Mouse (Mus musculus) hindbrain, postnatal 0 days (tissue): ENCODE data around the gene Tmem63a. TPM values are rescaled to one million over a fixed set of nuclear protein-coding genes. Genes with fewer than 3 reads are reported as not detected.
A peak's percentile ranks its signal among the peaks of the same experiment; 100 is the strongest.
"Not testable (repeated sequence)": the region's sequence is repeated elsewhere in the genome, so short reads cannot be mapped to it uniquely, and the experiment has no call there.

Experiments
- ATAC-seq: fragments of 200-750 bp; cut with Nextera tagmentation; 2 replicates; pipeline ENCODE4 v1.8.0; 2017; ENCODE audit warnings: mild to moderate bottlenecking, moderate TSS enrichment, moderate library complexity
- DNase-seq: peaks from one replicate; pipeline ENCODE4 v3.0.0-alpha.2; 2015; ENCODE audit warnings: low spot score
- H3K27ac ChIP-seq: fragments of 300-500 bp; sonication (generic); 2 replicates; pipeline ENCODE4 v1.5.1; 2014; ENCODE audit warnings: mild to moderate bottlenecking
- H3K27me3 ChIP-seq: fragments of 300-500 bp; sonication (generic); 2 replicates; pipeline ENCODE4 v1.6.1; 2014; ENCODE audit warnings: low read length, mixed read lengths; ENCODE audit not compliant: insufficient read depth
- H3K36me3 ChIP-seq: fragments of 300-500 bp; sonication (generic); 2 replicates; pipeline ENCODE4 v1.6.1; 2014; ENCODE audit warnings: low read length, mixed read lengths; ENCODE audit not compliant: insufficient read depth
- H3K4me1 ChIP-seq: fragments of 300-500 bp; sonication (generic); 2 replicates; pipeline ENCODE4 v1.6.1; 2014; ENCODE audit warnings: antibody characterized with exemption, low read length, mixed read lengths; ENCODE audit not compliant: insufficient read depth
- H3K4me2 ChIP-seq: fragments of 300-500 bp; sonication (generic); 2 replicates; pipeline ENCODE4 v1.6.1; 2014; ENCODE audit warnings: low read depth, mild to moderate bottlenecking, low read length, moderate library complexity, mixed read lengths
- H3K4me3 ChIP-seq: fragments of 300-500 bp; sonication (generic); 2 replicates; pipeline ENCODE4 v1.5.1; 2014; ENCODE audit warnings: low read length
- H3K9ac ChIP-seq: fragments of 300-500 bp; sonication (generic); replicated peaks from 2 replicates; pipeline ENCODE4 v1.6.1; 2014; ENCODE audit warnings: mild to moderate bottlenecking, low read length, moderate library complexity, mixed read lengths
- H3K9me3 ChIP-seq: fragments of 300-500 bp; sonication (generic); 2 replicates; pipeline ENCODE4 v1.6.1; 2016; ENCODE audit warnings: low read length, mixed read lengths
- CTCF ChIP-seq: IDR thresholded peaks from 2 replicates; pipeline ENCODE4 v1.5.1; 2016; ENCODE audit warnings: antibody characterized with exemption, control low read depth, low read depth
- WGBS: fragments of 180-500 bp; shearing (Covaris S2); extraction: QIAGEN DNeasy Blood & Tissue Kit; methylation state at CpG from one replicate; pipeline ENCODE4 v1.1.7; 2014; 5-methylcytosine and 5-hydroxymethylcytosine counted together
- polyA plus RNA-seq: library from polyadenylated mRNA; unstranded; fragments of >200 nt; fragmentation: Nextera tagmentation; extraction: Ambion mirVana; gene quantifications from 2 replicates; pipeline ENCODE4 v1.2.1, GENCODE M21; 2015
- total RNA-seq: library from RNA; depleted of rRNA; stranded (reverse); fragments of >200 nt; gene quantifications from 2 replicates; pipeline ENCODE4 v1.2.3, GENCODE M21; 2014; rRNA removed

Tmem63a gene
- total RNA-seq (2.9 and 5.4 TPM in 2 replicates), polyA plus RNA-seq (2.5 and 3.0 TPM in 2 replicates)

GRCm38 (mm10) chr1:180942166-180943031 is at the start of gene Tmem63a:
Gene Tmem63a, plus strand, starts transcription at chr1:180942344.
- under 1% methylated on average over 73 of the region's 73 CpGs for whole genome bisulfite sequencing
- Histone ChIP-seq H3K4me3 (peak within 1 kb of the TSS; percentile 55), H3K9ac (peak within 1 kb of the TSS; percentile 31), H3K27me3 (peaks cover 11% of the 10 kb centered on the region), H3K27ac (peak within 1 kb of the TSS; percentile 8; the same call in 1 of the 2 replicates), H3K36me3 (no peaks in the 10 kb centered on the region), H3K4me2 (peak within 1 kb of the TSS; percentile 74), H3K4me1 (peaks cover 6% of the 10 kb centered on the region; the same call in 1 of the 2 replicates), H3K9me3 (no peaks in the 10 kb centered on the region)
- no peak for TF ChIP-seq CTCF
- peak; percentile 58 for ATAC-seq
- DNase-seq, result peak; percentile 59

GRCm38 (mm10) chr1:180892808-180893207 is 49.3 kb upstream of the Tmem63a start, which contains the start of gene Lefty2:
Gene Lefty2, plus strand, starts transcription at chr1:180893108.
- no peak for ATAC-seq
- no peaks in the 10 kb centered on the region for H3K4me1 ChIP-seq
- H3K4me2 ChIP-seq, result no peak within 1 kb of the TSS
- no peak within 1 kb of the TSS for H3K9ac ChIP-seq
- H3K27ac ChIP-seq, result no peak within 1 kb of the TSS
- H3K9me3 ChIP-seq, result no peaks in the 10 kb centered on the region
- H3K36me3 ChIP-seq, result no peaks in the 10 kb centered on the region
- H3K27me3 ChIP-seq, result peaks cover 11% of the 10 kb centered on the region; the same call in 1 of the 2 replicates
- DNase-seq, result no peak
- TF ChIP-seq CTCF, result no peak
- no peak within 1 kb of the TSS for H3K4me3 ChIP-seq
- 62% methylated on average over 10 of the region's 10 CpGs for WGBS

- peak; percentile 53 for ATAC-seq
- Histone ChIP-seq H3K4me2 (peak overlapping the region; percentile 21), H3K4me3 (peak overlapping the region; percentile 11), H3K27me3 (peaks cover 11% of the 10 kb centered on the region; the same call in 1 of the 2 replicates)
- not testable (repeated sequence) for H3K9ac ChIP-seq, H3K36me3 ChIP-seq, H3K27ac ChIP-seq, H3K4me1 ChIP-seq, H3K9me3 ChIP-seq
- 8% methylated on average over 41 of the region's 51 CpGs for WGBS
- peak; percentile 13 for DNase-seq
Observed at GRCm38 (mm10) chr1:180894088-180894987, 47.8 kb upstream of the Tmem63a start.

GRCm38 (mm10) chr1:180901107-180901506 is 41.0 kb upstream of the Tmem63a start:
- no peak overlapping the region for H3K27ac ChIP-seq
- DNase-seq, result peak; percentile 88
- H3K4me1 ChIP-seq, result peaks cover 6% of the 10 kb centered on the region; the same call in 1 of the 2 replicates
- peak; percentile 80 for TF ChIP-seq CTCF
- H3K9me3 ChIP-seq, result no peaks in the 10 kb centered on the region
- H3K27me3 ChIP-seq, result no peaks in the 10 kb centered on the region
- WGBS, result under 1% methylated on average over 4 of the region's 4 CpGs
- ATAC-seq, result no peak
- no peak overlapping the region for H3K4me2 ChIP-seq
- no peaks in the 10 kb centered on the region for H3K36me3 ChIP-seq
- no peak overlapping the region for H3K4me3 ChIP-seq
- H3K9ac ChIP-seq, result no peak overlapping the region

- DNase-seq, result no peak
- no peak for TF ChIP-seq CTCF
- Histone ChIP-seq H3K27me3 (no peaks in the 10 kb centered on the region), H3K9ac (no peak overlapping the region), H3K4me2 (no peak overlapping the region), H3K9me3 (no peaks in the 10 kb centered on the region), H3K36me3 (peaks cover 13% of the 10 kb centered on the region; the same call in 1 of the 2 replicates), H3K4me3 (no peak overlapping the region), H3K27ac (no peak overlapping the region), H3K4me1 (peaks cover 6% of the 10 kb centered on the region; the same call in 1 of the 2 replicates)
- no peak for ATAC-seq
- 37% methylated on average over 5 of the region's 5 CpGs for WGBS
Observed at GRCm38 (mm10) chr1:180902915-180903314, 39.2 kb upstream of the Tmem63a start.

- H3K9me3 ChIP-seq, result no peaks in the 10 kb centered on the region
- H3K27me3 ChIP-seq, result no peaks in the 10 kb centered on the region
- no peak for ATAC-seq
- H3K36me3 ChIP-seq, result peaks cover 17% of the 10 kb centered on the region
- DNase-seq, result no peak
- 31% methylated on average over 10 of the region's 10 CpGs for WGBS
- H3K27ac ChIP-seq, result peak overlapping the region; percentile 92; the same call in 1 of the 2 replicates
- peak overlapping the region; percentile 84; the same call in 1 of the 2 replicates for H3K9ac ChIP-seq
- peak overlapping the region; percentile 83 for H3K4me3 ChIP-seq
- H3K4me2 ChIP-seq, result peak overlapping the region; percentile 92
- peaks cover 6% of the 10 kb centered on the region; the same call in 1 of the 2 replicates for H3K4me1 ChIP-seq
- no peak for TF ChIP-seq CTCF
Observed at GRCm38 (mm10) chr1:180903666-180904038, 38.5 kb upstream of the Tmem63a start.
